Mouse (Mus musculus) liver, postnatal 0 days (tissue): ENCODE measurements around the gene Gm21973.

Experiments
- CTCF ChIP-seq: sonication (generic); IDR thresholded peaks from 2 replicates; pipeline ENCODE4 v1.5.1; 2016; ENCODE audit warnings: antibody characterized with exemption, low read depth
- EP300 ChIP-seq: IDR thresholded peaks from 2 replicates; pipeline ENCODE4 v1.6.1; 2016; ENCODE audit warnings: antibody characterized with exemption, low read depth, mild to moderate bottlenecking

DNA sequence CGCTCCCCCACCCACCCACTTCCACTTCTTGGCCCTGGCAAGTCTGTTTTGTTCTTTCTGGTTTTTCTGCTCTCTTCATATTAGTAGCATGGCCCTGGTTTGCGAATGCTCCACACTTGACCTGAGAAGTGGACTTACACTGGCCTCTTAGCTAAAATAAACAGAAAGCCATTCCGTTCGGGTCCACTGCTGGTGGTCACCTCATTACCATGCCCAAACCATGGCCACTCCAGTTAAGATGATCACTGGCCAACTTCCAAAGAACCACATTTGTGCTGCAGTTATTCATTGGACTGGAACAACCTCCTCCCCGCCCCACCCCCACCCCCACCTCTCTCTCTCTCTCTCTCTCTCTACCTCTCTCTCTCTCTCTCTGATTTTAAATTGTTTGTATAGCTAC, 43.6 kb upstream of the Gm21973 start:
- TF ChIP-seq EP300 (no peak), CTCF (no peak)
